Mouse (Mus musculus) megakaryocyte, embryonic 14.5 days (primary cell): ENCODE measurements around the gene 1700109H08Rik.

Experiments
- FLI1 ChIP-seq: IDR thresholded peaks from 2 replicates; pipeline ENCODE4 v1.6.1; 2012; ENCODE audit warnings: low read length, inconsistent platforms, mixed read lengths
- GATA1 ChIP-seq: IDR thresholded peaks from 3 replicates; pipeline ENCODE4 v1.6.1; 2012; ENCODE audit warnings: mixed read lengths, low read length, inconsistent platforms, borderline replicate concordance

DNA sequence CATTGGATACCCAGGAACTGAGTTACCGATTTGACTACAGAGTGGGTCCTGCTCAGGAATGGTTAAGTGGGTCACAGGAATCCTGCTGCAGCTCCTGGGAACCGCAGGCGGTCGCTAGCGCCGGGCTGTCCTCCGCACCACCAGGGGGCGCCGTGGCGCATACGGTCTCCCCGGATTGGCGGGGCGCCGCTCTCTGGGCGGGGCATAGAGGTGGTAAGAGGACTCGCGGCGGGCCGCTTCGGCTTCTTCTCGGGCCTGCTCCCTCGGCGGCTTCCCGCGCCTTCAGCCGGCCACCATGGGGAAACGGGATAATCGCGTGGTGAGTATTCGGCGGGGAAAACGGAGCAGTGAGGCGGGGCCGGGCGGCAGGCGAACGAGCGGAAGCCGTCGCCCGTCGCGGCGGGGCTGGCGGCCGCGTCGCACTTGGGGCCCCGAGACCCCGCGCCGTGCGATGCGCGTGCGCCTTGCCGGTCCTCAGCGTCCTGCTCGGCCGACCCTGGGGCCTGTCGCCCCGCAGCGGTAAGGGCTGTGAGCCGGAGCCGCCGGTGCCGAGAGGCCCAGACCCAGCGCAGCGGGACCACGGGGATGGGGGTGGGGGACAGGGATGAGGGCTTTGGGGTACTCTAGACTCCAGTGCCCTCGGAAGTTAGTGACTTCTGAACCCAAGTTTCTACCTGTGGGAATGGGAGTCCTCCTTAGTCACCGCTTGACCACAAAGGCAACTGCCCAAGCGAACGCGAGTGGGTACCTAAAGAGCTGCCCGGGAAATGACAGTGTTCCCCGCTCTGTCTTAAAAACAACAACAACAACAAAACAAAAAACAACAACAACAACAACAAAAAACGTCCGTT is 27.5 kb upstream of the 1700109H08Rik start, which contains the start of gene Fam133b:
- TF ChIP-seq GATA1 = no peak
- TF ChIP-seq FLI1 = no peak
